Mouse (Mus musculus) G1E (cell line): Measurements from ENCODE around the gene Mkrn3.

Experiments
- CTCF ChIP-seq: IDR thresholded peaks from 2 replicates; pipeline ENCODE4 v1.5.1; 2012; ENCODE audit warnings: low read depth, low read length, inconsistent platforms, mixed read lengths
- GATA1 ChIP-seq: IDR thresholded peaks from 2 replicates; pipeline ENCODE4 v1.6.1; 2012; ENCODE audit warnings: borderline replicate concordance, low read length, inconsistent platforms, mixed read lengths

- TF ChIP-seq CTCF: no peak
- no peak for TF ChIP-seq GATA1
Measured at GRCm38 (mm10) chr7:62445431-62446165, 25.7 kb upstream of the Mkrn3 start.
